Mouse (Mus musculus) hindbrain, embryonic 16.5 days (tissue): Measurements from ENCODE around the gene Dph5. TPM values are rescaled to one million over a fixed set of nuclear protein-coding genes. Genes with fewer than 3 reads are reported as not detected.

Experiments
- ATAC-seq: fragments of 200-750 bp; cut with Nextera tagmentation; 2 replicates; pipeline ENCODE4 v1.8.0; 2017; ENCODE audit warnings: moderate TSS enrichment, moderate library complexity
- H3K27ac ChIP-seq: fragments of 300-500 bp; sonication (generic); 2 replicates; pipeline ENCODE4 v1.5.1; 2014; ENCODE audit warnings: low read depth, mild to moderate bottlenecking, control low read depth, low read length, moderate library complexity
- H3K27me3 ChIP-seq: fragments of 300-500 bp; sonication (generic); replicated peaks from 2 replicates; pipeline ENCODE4 v1.6.1; 2014; ENCODE audit warnings: low read length; ENCODE audit not compliant: control insufficient read depth, insufficient read depth
- H3K36me3 ChIP-seq: fragments of 300-500 bp; sonication (generic); 2 replicates; pipeline ENCODE4 v1.6.1; 2014; ENCODE audit warnings: mild to moderate bottlenecking, low read length, moderate library complexity, mixed read lengths; ENCODE audit not compliant: control insufficient read depth, insufficient read depth
- H3K4me1 ChIP-seq: fragments of 300-500 bp; sonication (generic); 2 replicates; pipeline ENCODE4 v1.6.1; 2014; ENCODE audit warnings: low read depth, low read length; ENCODE audit not compliant: control insufficient read depth, insufficient read depth
- H3K4me2 ChIP-seq: fragments of 300-500 bp; sonication (generic); 2 replicates; pipeline ENCODE4 v1.6.1; 2014; ENCODE audit warnings: mild to moderate bottlenecking, low read length, control low read depth, moderate library complexity
- H3K4me3 ChIP-seq: fragments of 300-500 bp; sonication (generic); 2 replicates; pipeline ENCODE4 v1.5.1; 2014; ENCODE audit warnings: mild to moderate bottlenecking, low read length, control low read depth, moderate library complexity
- H3K9ac ChIP-seq: fragments of 300-500 bp; sonication (generic); 2 replicates; pipeline ENCODE4 v1.6.1; 2014; ENCODE audit warnings: low read depth, mild to moderate bottlenecking, control low read depth, low read length, moderate library complexity
- H3K9me3 ChIP-seq: fragments of 300-500 bp; sonication (generic); 2 replicates; pipeline ENCODE4 v1.6.1; 2014; ENCODE audit warnings: mild to moderate bottlenecking, low read length, moderate library complexity; ENCODE audit not compliant: control insufficient read depth
- WGBS: fragments of 180-500 bp; shearing (Covaris S2); extraction: QIAGEN DNeasy Blood & Tissue Kit; methylation state at CpG from one replicate; pipeline ENCODE4 v1.1.7; 2014; 5-methylcytosine and 5-hydroxymethylcytosine counted together
- polyA plus RNA-seq: library from polyadenylated mRNA; unstranded; fragments of >200 nt; fragmentation: Nextera tagmentation; extraction: Ambion mirVana; gene quantifications from 2 replicates; pipeline ENCODE4 v1.2.1, GENCODE M21; 2015

The Dph5 gene
- polyA plus RNA-seq, 1 experiment from 2014 or later: 26.9 TPM

GRCm38 (mm10) chr3:115877133-115877532, 10.5 kb upstream of the Dph5 start:
- Histone ChIP-seq H3K27me3 (no peaks in the 10 kb centered on the region), H3K9ac (no peak overlapping the region), H3K9me3 (no peaks in the 10 kb centered on the region), H3K36me3 (no peaks in the 10 kb centered on the region), H3K4me2 (no peak overlapping the region), H3K4me3 (no peak overlapping the region), H3K4me1 (no peaks in the 10 kb centered on the region), H3K27ac (no peak overlapping the region)
- ATAC-seq: no peak
- 91% methylated on average over 1 of the region's 1 CpGs for WGBS

GRCm38 (mm10) chr3:115884086-115884485, 3.6 kb upstream of the Dph5 start:
- H3K4me1 ChIP-seq: peaks cover 2% of the 10 kb centered on the region; the same call in 1 of the 2 replicates
- no peak overlapping the region for H3K9ac ChIP-seq
- ATAC-seq: no peak
- H3K27ac ChIP-seq: no peak overlapping the region
- WGBS: 97% methylated on average over 1 of the region's 1 CpGs
- H3K36me3 ChIP-seq: no peaks in the 10 kb centered on the region
- H3K27me3 ChIP-seq: no peaks in the 10 kb centered on the region
- no peak overlapping the region for H3K4me2 ChIP-seq
- no peaks in the 10 kb centered on the region for H3K9me3 ChIP-seq
- no peak overlapping the region for H3K4me3 ChIP-seq

GRCm38 (mm10) chr3:115888310-115889106, 871 bp downstream of the Dph5 start:
- Histone ChIP-seq H3K27ac (peak overlapping the region; percentile 89), H3K9me3 (no peaks in the 10 kb centered on the region), H3K4me1 (peaks cover 2% of the 10 kb centered on the region; the same call in 1 of the 2 replicates), H3K36me3 (no peaks in the 10 kb centered on the region), H3K4me3 (peak overlapping the region; percentile 74), H3K9ac (peak overlapping the region; percentile 86), H3K4me2 (peak overlapping the region; percentile 70), H3K27me3 (no peaks in the 10 kb centered on the region)
- 2% methylated on average over 21 of the region's 21 CpGs for WGBS
- ATAC-seq: peak; percentile 80

DNA sequence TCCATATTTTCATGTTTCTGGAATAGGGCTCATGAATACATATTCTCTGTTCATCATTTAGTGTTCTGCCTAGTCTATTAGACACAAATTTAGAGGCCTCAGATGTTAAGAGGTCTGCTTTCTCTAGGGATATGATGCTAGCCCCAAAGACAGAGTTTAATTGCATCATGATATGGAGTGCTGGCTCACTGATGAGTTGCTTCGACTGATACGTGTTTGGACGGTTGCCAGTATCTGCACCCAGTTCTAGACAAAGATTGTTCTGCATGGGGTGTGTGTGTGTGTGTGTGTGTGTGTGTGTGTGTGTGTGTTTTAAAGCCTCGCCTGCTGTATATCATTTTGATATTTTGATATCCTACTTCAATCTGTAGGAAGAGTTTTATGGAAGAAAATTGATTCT, 4.7 kb downstream of the Dph5 start:
- Histone ChIP-seq H3K4me1 (no peaks in the 10 kb centered on the region; the same call in 1 of the 2 replicates), H3K4me2 (no peak overlapping the region), H3K27ac (no peak overlapping the region), H3K9me3 (no peaks in the 10 kb centered on the region), H3K36me3 (no peaks in the 10 kb centered on the region), H3K9ac (no peak overlapping the region), H3K4me3 (no peak overlapping the region), H3K27me3 (no peaks in the 10 kb centered on the region)
- 54% methylated on average over 4 of the region's 4 CpGs for WGBS
- ATAC-seq: no peak

GRCm38 (mm10) chr3:115893166-115893565, 5.5 kb downstream of the Dph5 start:
- Histone ChIP-seq H3K9me3 (no peaks in the 10 kb centered on the region), H3K4me1 (no peaks in the 10 kb centered on the region; the same call in 1 of the 2 replicates), H3K27ac (no peak overlapping the region), H3K27me3 (no peaks in the 10 kb centered on the region), H3K4me3 (no peak overlapping the region), H3K4me2 (no peak overlapping the region), H3K36me3 (no peaks in the 10 kb centered on the region), H3K9ac (no peak overlapping the region)
- WGBS: 63% methylated on average over 2 of the region's 2 CpGs
- ATAC-seq: no peak

GRCm38 (mm10) chr3:115898354-115898948, 10.8 kb downstream of the Dph5 start:
- no peaks in the 10 kb centered on the region for H3K9me3 ChIP-seq
- no peaks in the 10 kb centered on the region for H3K4me1 ChIP-seq
- H3K36me3 ChIP-seq: 0 out of 2 replicates have a peak, but pooled peaks cover 6% of the 10 kb centered on the region
- no peak overlapping the region for H3K4me2 ChIP-seq
- no peak overlapping the region for H3K4me3 ChIP-seq
- H3K27me3 ChIP-seq: no peaks in the 10 kb centered on the region
- no peak overlapping the region for H3K9ac ChIP-seq
- no peak for ATAC-seq
- 62% methylated on average over 3 of the region's 3 CpGs for WGBS
- no peak overlapping the region for H3K27ac ChIP-seq

DNA sequence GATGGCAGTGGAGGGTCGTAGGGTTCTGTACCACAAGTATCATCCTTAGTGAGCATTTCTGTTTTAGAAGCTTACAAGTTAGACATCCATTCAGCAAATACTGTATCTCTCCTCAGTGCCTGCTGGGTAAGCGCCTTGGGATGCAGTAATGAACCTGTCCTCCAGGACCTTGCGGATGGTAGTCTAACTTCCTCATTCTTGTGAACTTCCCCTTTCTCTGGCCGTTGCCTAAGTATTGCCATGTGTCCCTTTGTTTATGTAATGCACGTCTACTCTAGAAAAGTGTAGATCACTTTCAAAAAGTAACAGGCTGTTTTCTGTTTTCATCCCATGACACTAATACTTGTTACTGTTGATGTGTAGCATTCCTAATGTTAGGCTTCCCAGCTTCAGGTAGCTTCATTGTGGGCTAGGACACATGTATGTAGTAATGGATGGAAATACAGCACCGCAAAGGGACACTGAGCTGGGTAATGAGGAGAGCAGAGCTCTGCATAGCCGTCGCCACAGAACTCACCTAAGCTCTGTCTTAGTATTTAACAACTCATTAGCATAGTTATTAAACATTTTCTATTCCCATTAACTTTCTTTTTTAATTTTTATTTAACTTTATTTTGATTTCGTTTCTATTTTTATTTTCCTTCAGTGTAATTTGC, 14.8 kb downstream of the Dph5 start:
- Histone ChIP-seq H3K27ac (no peak overlapping the region), H3K4me3 (no peak overlapping the region), H3K4me1 (no peaks in the 10 kb centered on the region), H3K9me3 (no peaks in the 10 kb centered on the region), H3K36me3 (0 out of 2 replicates have a peak, but pooled peaks cover 6% of the 10 kb centered on the region), H3K4me2 (no peak overlapping the region), H3K9ac (no peak overlapping the region), H3K27me3 (no peaks in the 10 kb centered on the region)
- ATAC-seq: no peak
- WGBS: 92% methylated on average over 9 of the region's 9 CpGs

DNA sequence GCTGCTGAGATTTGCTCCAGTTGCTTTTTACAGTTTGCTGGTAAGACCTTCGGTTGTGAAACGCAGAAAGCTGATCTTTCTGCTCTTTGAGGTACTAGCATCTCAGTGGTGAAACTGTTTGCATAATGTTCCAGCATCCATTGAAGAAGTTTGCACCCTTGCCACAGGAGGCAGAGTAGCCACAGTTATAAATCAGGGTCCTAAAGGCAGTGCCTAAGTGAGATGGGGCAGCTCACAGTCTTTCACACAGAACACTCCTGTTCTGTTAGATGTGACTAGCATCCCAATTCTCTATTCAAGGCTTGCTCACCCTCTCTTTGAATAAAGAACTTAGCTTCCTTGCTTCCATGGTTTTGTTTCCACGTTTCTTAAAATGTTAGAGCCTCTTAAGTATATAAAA, 17.4 kb downstream of the Dph5 start:
- Histone ChIP-seq H3K27me3 (no peaks in the 10 kb centered on the region), H3K27ac (no peak overlapping the region), H3K4me1 (no peaks in the 10 kb centered on the region), H3K4me3 (no peak overlapping the region), H3K9ac (no peak overlapping the region), H3K4me2 (no peak overlapping the region), H3K9me3 (no peaks in the 10 kb centered on the region), H3K36me3 (0 out of 2 replicates have a peak, but pooled peaks cover 6% of the 10 kb centered on the region)
- WGBS: 88% methylated on average over 3 of the region's 3 CpGs
- peak; percentile 84; the same call in 1 of the 2 replicates for ATAC-seq

GRCm38 (mm10) chr3:115905567-115905966, 17.9 kb downstream of the Dph5 start:
- 0 out of 2 replicates have a peak, but pooled peaks cover 6% of the 10 kb centered on the region for H3K36me3 ChIP-seq

More at GRCm38 (mm10) chr3:115905567-115905966, 17.9 kb downstream of the Dph5 start:
- H3K27ac ChIP-seq: no peak overlapping the region
- H3K9ac ChIP-seq: no peak overlapping the region
- H3K4me2 ChIP-seq: no peak overlapping the region
- H3K4me3 ChIP-seq: no peak overlapping the region
- no peaks in the 10 kb centered on the region for H3K9me3 ChIP-seq
- no peaks in the 10 kb centered on the region for H3K27me3 ChIP-seq
- ATAC-seq: no peak
- 93% methylated on average over 4 of the region's 4 CpGs for WGBS
- H3K4me1 ChIP-seq: no peaks in the 10 kb centered on the region
